Mouse (Mus musculus) liver, adult 2 months (tissue): ENCODE measurements around the gene Dock1. TPM values are rescaled to one million over a fixed set of nuclear protein-coding genes. Genes with fewer than 3 reads are reported as not detected.

Experiments used
- DNase-seq: peaks from one replicate; pipeline ENCODE4 v3.0.0-alpha.2; 2011; ENCODE audit warnings: low read depth, low spot score; ENCODE audit errors: extremely low read depth
- H3K27ac ChIP-seq: fragments of 200-500 bp; replicated peaks from 2 replicates; pipeline ENCODE4 v1.5.1; 2012; ENCODE audit warnings: low read depth, mild to moderate bottlenecking, control low read depth, inconsistent platforms, low read length; ENCODE audit not compliant: insufficient read depth
- H3K27me3 ChIP-seq: fragments of 200-500 bp; 2 replicates; pipeline ENCODE4 v1.6.1; 2012; ENCODE audit warnings: mild to moderate bottlenecking, moderate library complexity, low read length, inconsistent platforms; ENCODE audit not compliant: control insufficient read depth, insufficient read depth
- H3K36me3 ChIP-seq: fragments of 200-500 bp; 2 replicates; pipeline ENCODE4 v1.6.1; 2012; ENCODE audit warnings: low read length, inconsistent platforms; ENCODE audit not compliant: control insufficient read depth, insufficient read depth
- H3K4me1 ChIP-seq: fragments of 200-500 bp; 2 replicates; pipeline ENCODE4 v1.6.1; 2011; ENCODE audit warnings: low read length; ENCODE audit not compliant: control insufficient read depth, insufficient read depth
- H3K4me3 ChIP-seq: fragments of 200-500 bp; 2 replicates; pipeline ENCODE4 v1.5.1; 2011; ENCODE audit warnings: low read depth, mild to moderate bottlenecking, control low read depth, low read length, moderate library complexity; ENCODE audit not compliant: insufficient read depth
- H3K79me2 ChIP-seq: fragments of 200-500 bp; 2 replicates; pipeline ENCODE4 v1.6.1; 2012; ENCODE audit warnings: inconsistent platforms, mild to moderate bottlenecking, low read length, moderate library complexity; ENCODE audit not compliant: control insufficient read depth, insufficient read depth
- H3K9ac ChIP-seq: fragments of 200-500 bp; 2 replicates; pipeline ENCODE4 v1.6.1; 2012; ENCODE audit warnings: low read depth, mild to moderate bottlenecking, control low read depth, inconsistent platforms, low read length
- CTCF ChIP-seq: fragments of 200-500 bp; IDR thresholded peaks from 2 replicates; pipeline ENCODE4 v1.5.1; 2011; ENCODE audit warnings: low read depth, low read length, control low read depth
- POLR2A ChIP-seq: fragments of 200-500 bp; IDR thresholded peaks from 2 replicates; pipeline ENCODE4 v1.6.1; 2011; ENCODE audit warnings: low read length, control low read depth; ENCODE audit not compliant: insufficient read depth; ENCODE audit errors: extremely low read depth
- WGBS: fragments of 180-500 bp; shearing (Covaris S2); methylation state at CpG from one replicate; pipeline ENCODE4 v1.1.7; 2018; 5-methylcytosine and 5-hydroxymethylcytosine counted together
- polyA plus RNA-seq: library from polyadenylated mRNA; depleted of rRNA; stranded (reverse); fragments of >200 nt; gene quantifications from 2 replicates; pipeline ENCODE4 v1.2.3, GENCODE M21; 2012
- total RNA-seq: library from RNA; depleted of rRNA; stranded (reverse); fragments of >200 nt; gene quantifications from 2 replicates; pipeline ENCODE4 v1.2.3, GENCODE M21; 2014

Gene Dock1
- total and polyA plus RNA-seq, 2 experiments: 2.4 to 17.0 TPM

DNA sequence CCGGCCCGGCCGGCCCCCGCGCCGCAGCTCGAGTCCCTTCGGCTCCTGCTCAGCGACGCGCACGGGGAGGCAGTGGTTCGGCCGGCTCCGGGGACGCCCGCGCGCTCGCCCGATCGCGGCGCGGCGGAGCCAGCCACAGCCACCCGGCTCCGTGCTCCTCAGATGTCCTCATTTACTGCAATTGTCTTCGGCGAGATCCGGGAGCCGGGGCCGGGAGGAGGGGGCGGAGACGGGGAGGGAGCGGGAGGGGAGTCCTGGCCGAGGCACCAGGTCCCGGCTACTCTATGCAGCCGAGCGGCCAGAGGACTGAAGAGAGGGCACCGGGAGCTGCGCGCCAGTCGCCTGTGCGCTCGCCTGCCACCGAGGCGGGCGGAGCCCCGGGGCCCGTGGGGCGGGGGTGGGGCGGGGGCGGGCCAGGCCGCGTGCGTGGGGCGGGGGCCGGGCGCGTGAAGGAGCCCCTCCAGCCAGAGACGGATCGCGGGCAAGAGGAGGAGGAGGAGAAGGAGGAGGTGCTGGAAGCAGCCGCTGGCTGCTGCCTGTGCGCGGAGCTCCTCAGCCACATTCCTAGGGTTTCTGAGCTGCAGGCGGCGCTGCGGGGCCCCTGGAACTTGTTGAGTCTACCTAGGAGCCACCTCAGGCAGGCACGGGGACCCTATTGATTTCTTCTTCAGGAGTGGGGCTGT, 267.6 kb downstream of the Dock1 start, which contains the start of gene Fam196a:
Gene Fam196a, minus strand, starts transcription at position 504 of the 683 bp plus-strand sequence.
- Histone ChIP-seq H3K27me3 (no peaks in the 10 kb centered on the region), H3K36me3 (no peaks in the 10 kb centered on the region), H3K27ac (no peak within 1 kb of the TSS), H3K79me2 (no peaks in the 10 kb centered on the region), H3K4me3 (peak within 1 kb of the TSS; percentile 14; the same call in 1 of the 2 replicates), H3K4me1 (0 out of 2 replicates have a peak, but pooled peaks cover 2% of the 10 kb centered on the region), H3K9ac (no peak within 1 kb of the TSS)
- no peak for DNase-seq
- no peak for TF ChIP-seq CTCF
- no peak for TF ChIP-seq POLR2A
- WGBS: 7% methylated on average over 62 of the region's 71 CpGs

DNA sequence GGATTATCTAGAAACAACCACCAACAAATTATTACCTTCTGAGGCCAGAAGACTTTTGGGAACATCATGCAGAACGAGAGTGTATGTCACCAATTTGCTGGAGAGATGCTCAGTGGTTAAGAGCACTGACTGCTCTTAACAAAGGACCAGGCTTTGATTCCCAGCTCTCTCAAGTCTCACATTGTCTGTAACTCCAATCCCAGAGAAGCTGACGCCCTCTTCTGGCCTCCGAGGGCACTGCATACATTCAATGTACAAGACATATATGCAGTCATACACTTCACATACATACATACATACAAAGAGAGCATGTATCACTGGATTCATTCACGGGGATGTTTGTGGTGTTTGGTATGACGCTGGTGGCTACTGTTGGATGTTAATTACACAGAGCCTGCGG, 271.4 kb downstream of the Dock1 start:
- Histone ChIP-seq H3K4me3 (no peak overlapping the region), H3K4me1 (0 out of 2 replicates have a peak, but pooled peaks cover 2% of the 10 kb centered on the region), H3K36me3 (no peaks in the 10 kb centered on the region), H3K9ac (no peak overlapping the region), H3K27me3 (no peaks in the 10 kb centered on the region), H3K27ac (no peak overlapping the region), H3K79me2 (no peaks in the 10 kb centered on the region)
- TF ChIP-seq POLR2A (no peak), CTCF (no peak)
- 95% methylated on average over 6 of the region's 6 CpGs for WGBS
- DNase-seq: no peak

DNA sequence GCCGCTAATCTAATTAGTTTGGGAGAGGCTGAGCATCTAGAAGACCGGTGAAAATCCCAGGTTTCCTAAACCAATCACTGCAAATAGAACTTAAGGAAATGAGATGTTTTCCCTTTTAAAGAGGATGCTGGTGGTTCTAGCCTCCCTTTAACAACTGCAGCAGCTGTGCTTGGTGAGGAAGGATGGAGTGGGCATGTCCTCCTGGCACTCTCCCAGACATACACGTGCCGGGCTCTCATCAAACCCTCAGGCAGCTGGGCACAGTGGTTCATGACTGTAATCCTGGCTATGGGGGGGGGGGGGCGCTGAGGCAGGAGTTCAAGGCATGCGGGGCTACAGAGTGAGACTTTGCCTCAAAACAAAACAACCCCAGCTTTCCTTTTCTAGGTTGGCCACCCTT, 272.6 kb downstream of the Dock1 start:
- no peaks in the 10 kb centered on the region for H3K4me1 ChIP-seq
- no peak for DNase-seq
- TF ChIP-seq POLR2A (no peak), CTCF (no peak)
- WGBS: 91% methylated on average over 6 of the region's 6 CpGs
- no peak overlapping the region for H3K4me3 ChIP-seq
- no peaks in the 10 kb centered on the region for H3K27me3 ChIP-seq
- H3K27ac ChIP-seq: no peak overlapping the region
- no peaks in the 10 kb centered on the region for H3K36me3 ChIP-seq
- H3K79me2 ChIP-seq: no peaks in the 10 kb centered on the region
- H3K9ac ChIP-seq: no peak overlapping the region

DNA sequence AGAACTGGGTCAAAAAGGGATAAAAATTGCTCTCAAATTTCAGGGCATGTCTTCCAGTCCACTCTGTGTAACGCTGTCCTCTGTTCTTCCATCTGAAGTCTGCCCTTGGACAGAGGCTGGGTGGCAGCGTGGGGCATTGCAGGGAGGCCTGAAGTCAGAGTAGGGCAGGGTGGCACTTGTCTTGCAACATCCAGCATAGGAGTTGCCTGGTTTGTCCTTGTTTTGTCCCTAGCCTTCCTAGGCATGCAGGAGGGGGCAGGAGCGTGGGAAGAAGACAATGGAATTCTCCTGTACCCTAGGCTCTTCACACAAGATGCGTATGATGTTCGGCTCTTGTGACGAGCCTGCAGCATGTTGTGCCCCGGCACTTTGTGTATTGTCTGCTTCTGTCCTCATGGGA, 273.2 kb downstream of the Dock1 start:
- H3K4me1 ChIP-seq: no peaks in the 10 kb centered on the region
- TF ChIP-seq POLR2A: no peak
- no peak for TF ChIP-seq CTCF
- H3K27ac ChIP-seq: no peak overlapping the region
- no peaks in the 10 kb centered on the region for H3K36me3 ChIP-seq
- no peaks in the 10 kb centered on the region for H3K79me2 ChIP-seq
- no peak overlapping the region for H3K9ac ChIP-seq
- 90% methylated on average over 7 of the region's 7 CpGs for WGBS
- no peak overlapping the region for H3K4me3 ChIP-seq
- no peak for DNase-seq
- no peaks in the 10 kb centered on the region for H3K27me3 ChIP-seq

DNA sequence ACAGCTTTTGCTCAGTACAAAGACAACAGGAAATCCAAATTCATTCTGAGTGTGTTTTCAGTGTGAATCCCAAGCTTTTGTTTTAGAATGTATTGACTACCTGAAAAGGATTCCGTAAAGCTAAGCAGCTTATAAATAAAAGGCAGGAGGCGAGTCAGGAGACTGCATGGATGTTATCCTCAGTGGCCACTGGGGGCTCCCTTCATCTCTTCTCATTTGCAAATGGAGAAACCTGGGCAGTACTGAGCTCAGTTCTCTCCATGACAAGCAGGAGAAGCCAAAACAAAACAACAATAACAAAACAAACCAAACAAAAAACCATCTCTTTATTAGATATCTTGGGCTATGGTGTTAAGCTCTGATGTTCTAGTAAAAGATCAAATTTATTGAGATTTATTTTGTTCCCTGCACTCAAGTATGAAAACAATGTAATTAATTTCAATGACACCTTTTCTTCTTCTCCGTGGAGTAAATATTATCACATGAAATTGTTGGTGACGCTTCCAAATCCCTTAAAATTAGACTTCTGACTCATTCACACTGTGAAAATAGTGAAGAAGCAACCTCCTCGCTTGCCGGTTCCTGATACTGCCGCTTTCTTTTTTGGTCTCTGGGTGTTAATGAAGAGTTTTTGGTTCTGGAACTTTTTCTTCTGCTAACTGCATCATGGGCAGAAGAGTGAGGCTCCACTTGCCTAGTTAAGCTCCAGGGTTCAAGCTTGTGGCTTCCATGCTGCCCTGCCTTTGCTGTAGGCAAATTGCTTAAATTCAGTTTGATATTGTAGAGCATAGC, 275.7 kb downstream of the Dock1 start:
- H3K27ac ChIP-seq: no peak overlapping the region
- no peaks in the 10 kb centered on the region for H3K79me2 ChIP-seq
- no peaks in the 10 kb centered on the region for H3K36me3 ChIP-seq
- H3K4me1 ChIP-seq: no peaks in the 10 kb centered on the region
- no peak for TF ChIP-seq POLR2A
- TF ChIP-seq CTCF: no peak
- 90% methylated on average over 7 of the region's 7 CpGs for WGBS
- no peak for DNase-seq
- no peak overlapping the region for H3K4me3 ChIP-seq
- no peak overlapping the region for H3K9ac ChIP-seq
- no peaks in the 10 kb centered on the region for H3K27me3 ChIP-seq

DNA sequence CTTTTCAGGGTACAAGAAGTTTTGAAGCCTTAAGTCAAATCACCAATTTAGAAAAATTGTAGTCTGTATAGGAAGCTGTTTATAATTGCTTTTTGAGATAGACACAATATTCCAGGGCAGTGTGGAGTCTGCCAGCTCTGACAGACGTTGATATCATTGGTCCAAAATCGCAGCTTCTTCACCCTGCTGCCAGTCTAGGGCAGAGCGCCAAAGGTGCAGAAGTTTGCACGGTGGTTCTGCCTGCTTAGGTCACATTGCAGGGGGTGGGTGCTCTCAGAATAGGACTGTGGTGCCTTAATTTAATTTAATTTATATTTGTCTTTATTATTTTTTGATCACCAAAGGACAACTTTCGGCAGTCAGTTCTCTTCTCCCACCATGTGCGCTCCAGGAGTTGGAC, 288.6 kb downstream of the Dock1 start:
- H3K27me3 ChIP-seq: no peaks in the 10 kb centered on the region
- WGBS: 78% methylated on average over 6 of the region's 6 CpGs
- no peak overlapping the region for H3K9ac ChIP-seq
- H3K27ac ChIP-seq: no peak overlapping the region
- TF ChIP-seq CTCF (no peak), POLR2A (no peak)
- H3K4me3 ChIP-seq: no peak overlapping the region
- no peaks in the 10 kb centered on the region for H3K4me1 ChIP-seq
- H3K36me3 ChIP-seq: no peaks in the 10 kb centered on the region
- H3K79me2 ChIP-seq: no peaks in the 10 kb centered on the region
- no peak for DNase-seq
